Comparison of ENCODE assay signal across 8 mouse cellular contexts in genomic region chr10:128082477-128082808, GRCm38 (mm10). TPM values are rescaled to one million over a fixed set of nuclear protein-coding genes. Genes with fewer than 3 reads are reported as not detected.
A peak's percentile ranks its signal among the peaks of the same experiment; 100 is the strongest.
DNase-seq lines count a peak whose midpoint lies in the region; ATAC-seq and TF ChIP-seq lines count a peak whose summit lies in the region.

No protein-coding gene starts in this region.

- ATAC-seq in lung, embryonic 16.5 days (ENCODE audit: low read depth) = no peak

- H3K9ac ChIP-seq in lung, embryonic 16.5 days (ENCODE audit: low read length) = peak overlapping the region; percentile 67

- peak overlapping the region; percentile 100 for H3K4me3 ChIP-seq in lung, embryonic 16.5 days (ENCODE audit: low read length)
- peak overlapping the region; percentile 79 for H3K4me3 ChIP-seq in limb, embryonic 10.5 days
- peak overlapping the region; percentile 95 for H3K4me3 ChIP-seq in olfactory bulb, adult 2 months (ENCODE audit: insufficient read depth, low read depth, low read length)

- peaks cover 9% of the 10 kb centered on the region; the same call in 1 of the 2 replicates for H3K4me1 ChIP-seq in lung, embryonic 16.5 days (replicated peaks; ENCODE audit: control insufficient read depth, insufficient read depth, low read length)
- peaks cover 14% of the 10 kb centered on the region for H3K4me1 ChIP-seq in limb, embryonic 10.5 days
- peaks cover 9% of the 10 kb centered on the region; the same call in 1 of the 2 replicates for H3K4me1 ChIP-seq in olfactory bulb, adult 2 months (ENCODE audit: control insufficient read depth, insufficient read depth, low read length)

- no peak for TF ChIP-seq POLR2A in olfactory bulb, adult 2 months (IDR thresholded peaks at IDR 0.05; ENCODE audit: insufficient read depth, low read depth, low read length)

- peak overlapping the region; percentile 34 for H3K27ac ChIP-seq in lung, embryonic 16.5 days (ENCODE audit: low read length)
- H3K27ac ChIP-seq in limb, embryonic 10.5 days = peak overlapping the region; percentile 95
- H3K27ac ChIP-seq in olfactory bulb, adult 2 months (ENCODE audit: insufficient read depth, low read depth, low read length) = peak overlapping the region; percentile 99

- WGBS in lung, embryonic 16.5 days = 9% methylated on average over 9 of the region's 9 CpGs
- 22% methylated on average over 9 of the region's 9 CpGs for WGBS in limb, embryonic 10.5 days
- 8% methylated on average over 9 of the region's 9 CpGs for WGBS in olfactory bulb, adult 2 months

- TF ChIP-seq CTCF in olfactory bulb, adult 2 months (IDR thresholded peaks at IDR 0.05; ENCODE audit: insufficient read depth, low read depth, low read length) = no peak

- H3K36me3 ChIP-seq in lung, embryonic 16.5 days (ENCODE audit: control insufficient read depth, insufficient read depth, low read length) = peaks cover 24% of the 10 kb centered on the region
- H3K36me3 ChIP-seq in limb, embryonic 10.5 days = peaks cover 48% of the 10 kb centered on the region

- H3K4me2 ChIP-seq in lung, embryonic 16.5 days (ENCODE audit: low read depth, low read length) = peak overlapping the region; percentile 73

- peak; percentile 8 for DNase-seq in adrenal gland, postnatal 10 days
- no peak for DNase-seq in adrenal gland, postnatal 14 days
- no peak for DNase-seq in lung, postnatal 10 days
- no peak for DNase-seq in limb, embryonic 10.5 days (ENCODE audit: low spot score)
- DNase-seq in layer of hippocampus, postnatal 10 days (ENCODE audit: low spot score in 2 of 2) = no peak
- no peak for DNase-seq in frontal cortex, postnatal 25 days (ENCODE audit: low spot score in 2 of 2)

- no peaks in the 10 kb centered on the region for H3K27me3 ChIP-seq in lung, embryonic 16.5 days (ENCODE audit: control insufficient read depth, insufficient read depth, low read depth, low read length)
- H3K27me3 ChIP-seq in limb, embryonic 10.5 days (ENCODE audit: low read depth, poor library complexity, severe bottlenecking) = no peaks in the 10 kb centered on the region

- no peaks in the 10 kb centered on the region for H3K9me3 ChIP-seq in lung, embryonic 16.5 days (ENCODE audit: control insufficient read depth, low read length)
- H3K9me3 ChIP-seq in limb, embryonic 10.5 days (replicated peaks) = no peaks in the 10 kb centered on the region

RNA-seq across cellular contexts. Expression of gene Atp5b, which starts 0.6 kb away (rescaled TPM):
- total RNA-seq in adrenal gland, postnatal 10 days (2021) = 1,000 to 10,000 TPM; 4,995 to 5,524 TPM
- 4,143 and 4,276 TPM in 2 replicates for total RNA-seq in adrenal gland, postnatal 14 days (2021)
- 2,116 and 2,117 TPM in 2 replicates for polyA plus RNA-seq in lung, embryonic 16.5 days (2015; fragmentation: Nextera tagmentation; extraction: Ambion mirVana)
- 2,336 and 2,543 TPM in 2 replicates for polyA plus RNA-seq in limb, embryonic 10.5 days (2016; fragmentation: Nextera tagmentation; extraction: Ambion mirVana)
- polyA plus RNA-seq in olfactory bulb, adult 2 months (2012; ENCODE audit: insufficient read depth, insufficient read length, low replicate concordance, missing spikeins) = 323 and 1,263 TPM in 2 replicates
- 1,000 to 10,000 TPM; 1,650 to 1,701 TPM for total RNA-seq in layer of hippocampus, postnatal 10 days (2021)

RNA-seq across cellular contexts. Expression of gene Baz2a, which starts 8.9 kb away (rescaled TPM):
- 10 to 100 TPM; 37.1 to 51.9 TPM for total RNA-seq in adrenal gland, postnatal 10 days (2021)
- 44.3 and 51.5 TPM in 2 replicates for total RNA-seq in adrenal gland, postnatal 14 days (2021)
- 10.2 and 11.4 TPM in 2 replicates for polyA plus RNA-seq in lung, embryonic 16.5 days (2015; fragmentation: Nextera tagmentation; extraction: Ambion mirVana)
- 12.3 and 14.4 TPM in 2 replicates for polyA plus RNA-seq in limb, embryonic 10.5 days (2016; fragmentation: Nextera tagmentation; extraction: Ambion mirVana)
- polyA plus RNA-seq in olfactory bulb, adult 2 months (2012; ENCODE audit: insufficient read depth, insufficient read length, low replicate concordance, missing spikeins) = 53.8 and 199 TPM in 2 replicates
- total RNA-seq in layer of hippocampus, postnatal 10 days (2021) = 10 to 100 TPM; 32.0 to 35.1 TPM

RNA-seq across cellular contexts. Expression of gene Ptges3, which starts 23.7 kb away (rescaled TPM):
- 100 to 1,000 TPM; 138 to 142 TPM for total RNA-seq in adrenal gland, postnatal 10 days (2021)
- total RNA-seq in adrenal gland, postnatal 14 days (2021) = 157 and 172 TPM in 2 replicates
- 432 and 461 TPM in 2 replicates for polyA plus RNA-seq in lung, embryonic 16.5 days (2015; fragmentation: Nextera tagmentation; extraction: Ambion mirVana)
- 668 and 708 TPM in 2 replicates for polyA plus RNA-seq in limb, embryonic 10.5 days (2016; fragmentation: Nextera tagmentation; extraction: Ambion mirVana)
- polyA plus RNA-seq in olfactory bulb, adult 2 months (2012; ENCODE audit: insufficient read depth, insufficient read length, low replicate concordance, missing spikeins) = not detected in 2 replicates
- total RNA-seq in layer of hippocampus, postnatal 10 days (2021) = 100 to 1,000 TPM; 166 to 168 TPM

RNA-seq across cellular contexts. Expression of gene Naca, which starts 47.1 kb away (rescaled TPM):
- total RNA-seq in adrenal gland, postnatal 10 days (2021) = 100 to 1,000 TPM; 694 to 716 TPM
- total RNA-seq in adrenal gland, postnatal 14 days (2021) = 617 and 658 TPM in 2 replicates
- polyA plus RNA-seq in lung, embryonic 16.5 days (2015; fragmentation: Nextera tagmentation; extraction: Ambion mirVana) = 647 and 740 TPM in 2 replicates
- 898 and 1,037 TPM in 2 replicates for polyA plus RNA-seq in limb, embryonic 10.5 days (2016; fragmentation: Nextera tagmentation; extraction: Ambion mirVana)
- polyA plus RNA-seq in olfactory bulb, adult 2 months (2012; ENCODE audit: insufficient read depth, insufficient read length, low replicate concordance, missing spikeins) = not detected in 2 replicates
- 100 to 1,000 TPM; 350 to 389 TPM for total RNA-seq in layer of hippocampus, postnatal 10 days (2021)

Comparison
In these comparisons a context has a peak if more than half of its experiments do, and no peak if none do; other contexts are left out.
1. H3K27ac ChIP-seq: peak in every context shown above with its lines; median percentile 99 in olfactory bulb, adult 2 months; 95 in limb, embryonic 10.5 days; 34 in lung, embryonic 16.5 days.